Mouse (Mus musculus): ENCODE data around the gene Lpxn. TPM values are rescaled to one million over a fixed set of nuclear protein-coding genes. Genes with fewer than 3 reads are reported as not detected.

The Lpxn gene
- polyA plus RNA-seq, 1 experiment from 2014 or later, result 0.84 TPM

DNA sequence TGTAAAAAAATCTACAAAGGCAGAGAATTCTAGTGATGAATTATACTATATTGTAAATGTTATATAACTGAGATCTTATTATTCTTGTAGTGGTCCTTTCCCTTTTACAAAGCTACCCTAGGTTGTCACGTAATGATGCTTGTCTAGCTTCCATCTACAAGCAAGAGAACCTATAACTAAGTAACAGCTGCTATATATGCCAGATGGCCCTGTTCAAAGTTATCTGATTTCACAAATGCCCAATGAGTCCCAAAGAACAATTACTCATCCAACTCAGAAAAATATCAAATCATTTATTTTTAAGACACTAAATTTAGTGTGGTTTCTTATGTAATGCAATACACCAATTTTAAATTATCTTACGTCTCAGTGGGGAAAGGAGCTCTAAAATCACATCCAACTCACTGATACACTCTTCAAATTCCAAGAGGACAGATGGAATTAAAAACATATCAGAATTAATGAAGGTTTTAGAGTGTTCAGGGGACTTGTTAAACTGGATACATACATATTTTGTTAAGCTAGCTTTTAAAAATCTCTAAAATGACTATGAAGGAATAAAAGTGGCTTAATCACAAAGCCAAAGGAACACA is 9.1 kb upstream of the Lpxn start:
- WGBS, result 82% methylated on average over 2 of the region's 2 CpGs
- Histone ChIP-seq H3K27me3 (replicated peaks; ENCODE audit: control insufficient read depth, insufficient read depth, low read length) (no peaks in the 10 kb centered on the region), H3K4me2 (ENCODE audit: low read length) (no peak overlapping the region), H3K9me3 (ENCODE audit: control insufficient read depth, low read length) (no peaks in the 10 kb centered on the region), H3K36me3 (ENCODE audit: control insufficient read depth, insufficient read depth, low read length) (no peaks in the 10 kb centered on the region), H3K4me1 (ENCODE audit: control insufficient read depth, insufficient read depth, low read depth, low read length) (peaks cover 3% of the 10 kb centered on the region; the same call in 1 of the 2 replicates), H3K9ac (ENCODE audit: low read depth, low read length) (no peak overlapping the region), H3K27ac (ENCODE audit: low read depth, low read length) (no peak overlapping the region), H3K4me3 (ENCODE audit: low read length) (no peak overlapping the region)
- no peak for ATAC-seq

DNA sequence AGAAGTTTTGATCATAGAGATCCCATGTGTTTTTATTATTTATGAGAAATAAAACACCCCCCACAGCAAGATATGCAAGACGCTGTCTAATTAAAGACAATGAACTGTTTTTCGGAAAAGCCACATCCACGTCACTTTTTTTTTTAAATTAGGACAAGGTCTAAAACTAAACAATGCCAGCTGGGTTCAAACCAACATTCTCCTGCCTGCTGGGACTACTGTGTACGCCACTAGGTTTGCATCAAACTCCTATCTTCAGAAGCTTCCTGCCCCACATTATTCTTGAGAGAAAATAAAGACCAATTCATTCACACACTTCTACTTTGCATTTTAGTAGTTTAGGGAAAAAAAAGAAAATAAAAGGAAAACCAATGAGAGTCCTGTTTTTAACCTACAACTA is 8.3 kb upstream of the Lpxn start:
- Histone ChIP-seq H3K9me3 (ENCODE audit: control insufficient read depth, low read length) (no peaks in the 10 kb centered on the region), H3K36me3 (ENCODE audit: control insufficient read depth, insufficient read depth, low read length) (no peaks in the 10 kb centered on the region), H3K27me3 (replicated peaks; ENCODE audit: control insufficient read depth, insufficient read depth, low read length) (no peaks in the 10 kb centered on the region), H3K4me1 (ENCODE audit: control insufficient read depth, insufficient read depth, low read depth, low read length) (peaks cover 3% of the 10 kb centered on the region; the same call in 1 of the 2 replicates), H3K4me2 (ENCODE audit: low read length) (no peak overlapping the region), H3K4me3 (ENCODE audit: low read length) (no peak overlapping the region), H3K9ac (ENCODE audit: low read depth, low read length) (no peak overlapping the region), H3K27ac (ENCODE audit: low read depth, low read length) (no peak overlapping the region)
- no peak for ATAC-seq
- 83% methylated on average over 4 of the region's 4 CpGs for WGBS

DNA sequence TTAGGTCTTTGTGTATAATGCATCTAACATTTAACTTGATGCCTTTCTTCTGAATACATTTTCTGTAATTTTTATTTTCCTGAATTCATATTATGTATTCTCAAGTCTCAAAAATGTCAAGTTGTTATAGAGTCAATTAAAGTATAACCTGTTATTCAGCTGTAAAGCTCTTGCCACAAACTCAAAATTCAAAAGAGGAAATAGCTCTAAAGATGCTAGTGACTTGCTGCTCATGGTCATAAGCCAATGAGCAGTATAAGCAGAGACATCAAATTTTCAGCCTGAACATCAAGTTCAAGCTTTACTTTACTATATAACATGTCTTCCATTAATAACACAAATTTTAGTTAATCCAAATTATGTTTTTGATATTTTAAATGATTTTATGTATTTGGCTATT is 3.6 kb upstream of the Lpxn start:
- H3K27ac ChIP-seq (ENCODE audit: low read depth, low read length), result no peak overlapping the region
- no peaks in the 10 kb centered on the region for H3K36me3 ChIP-seq (ENCODE audit: control insufficient read depth, insufficient read depth, low read length)
- H3K9me3 ChIP-seq (ENCODE audit: control insufficient read depth, low read length), result no peaks in the 10 kb centered on the region
- peaks cover 7% of the 10 kb centered on the region for H3K4me1 ChIP-seq (ENCODE audit: control insufficient read depth, insufficient read depth, low read depth, low read length)
- no peaks in the 10 kb centered on the region for H3K27me3 ChIP-seq (replicated peaks; ENCODE audit: control insufficient read depth, insufficient read depth, low read length)
- H3K4me2 ChIP-seq (ENCODE audit: low read length), result no peak overlapping the region
- no peak for ATAC-seq
- no peak overlapping the region for H3K9ac ChIP-seq (ENCODE audit: low read depth, low read length)
- H3K4me3 ChIP-seq (ENCODE audit: low read length), result no peak overlapping the region

DNA sequence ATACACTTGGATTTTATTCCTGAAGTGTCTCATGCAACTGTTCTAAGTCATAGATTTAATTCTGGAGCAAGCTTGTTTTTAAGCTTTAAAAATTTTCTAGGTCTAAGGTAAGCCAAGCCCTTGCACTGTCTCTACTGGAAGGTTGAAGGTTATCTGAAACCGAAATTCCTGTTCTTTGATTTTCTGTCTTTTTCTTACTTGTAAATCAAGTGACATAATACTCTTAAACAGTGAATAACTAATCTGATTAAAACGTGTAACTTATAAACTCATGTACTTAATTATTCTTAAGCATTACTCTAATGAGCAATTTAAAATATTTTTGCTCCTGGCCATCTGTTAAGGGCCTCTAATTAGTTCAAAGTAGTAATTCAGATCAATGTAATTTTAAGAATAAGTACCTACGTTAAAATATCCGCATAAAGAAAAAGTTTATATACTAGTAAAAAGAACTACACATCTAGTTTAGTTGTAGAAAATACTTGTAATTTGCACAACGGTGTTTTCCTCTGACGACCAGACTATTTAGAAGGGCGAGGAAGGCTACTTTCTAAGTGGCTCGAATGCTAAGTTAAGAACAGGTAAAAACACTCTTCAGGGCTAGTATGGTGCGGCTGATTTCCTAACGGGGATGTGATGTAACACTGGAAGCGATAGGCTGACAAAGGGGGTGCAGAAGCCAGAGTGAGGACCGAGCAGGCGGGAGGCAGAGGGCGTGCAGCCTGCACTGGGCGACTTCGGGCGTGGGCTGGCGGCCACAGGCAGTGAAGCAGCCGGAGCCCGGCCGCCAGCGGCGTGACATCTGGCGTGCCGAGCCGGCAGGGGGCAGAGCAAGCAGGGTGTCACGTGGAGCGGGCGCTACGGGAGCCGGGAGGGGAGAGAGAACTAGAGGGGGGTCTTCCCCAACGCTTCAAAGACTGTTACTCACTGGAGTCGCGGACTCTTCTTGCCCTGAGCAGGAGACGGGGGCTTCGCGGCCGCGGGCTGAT is 1.6 kb upstream of the Lpxn start:
- no peaks in the 10 kb centered on the region for H3K27me3 ChIP-seq (replicated peaks; ENCODE audit: control insufficient read depth, insufficient read depth, low read length)
- no peaks in the 10 kb centered on the region for H3K36me3 ChIP-seq (ENCODE audit: control insufficient read depth, insufficient read depth, low read length)
- peak overlapping the region; percentile 97 for H3K27ac ChIP-seq (ENCODE audit: low read depth, low read length)
- H3K4me3 ChIP-seq (ENCODE audit: low read length), result peak overlapping the region; percentile 95
- H3K4me1 ChIP-seq (ENCODE audit: control insufficient read depth, insufficient read depth, low read depth, low read length), result peaks cover 7% of the 10 kb centered on the region
- H3K9ac ChIP-seq (ENCODE audit: low read depth, low read length), result peak overlapping the region; percentile 98
- H3K4me2 ChIP-seq (ENCODE audit: low read length), result peak overlapping the region; percentile 54
- H3K9me3 ChIP-seq (ENCODE audit: control insufficient read depth, low read length), result no peaks in the 10 kb centered on the region
- ATAC-seq, result peak; percentile 63
- under 1% methylated on average over 34 of the region's 39 CpGs for WGBS

DNA sequence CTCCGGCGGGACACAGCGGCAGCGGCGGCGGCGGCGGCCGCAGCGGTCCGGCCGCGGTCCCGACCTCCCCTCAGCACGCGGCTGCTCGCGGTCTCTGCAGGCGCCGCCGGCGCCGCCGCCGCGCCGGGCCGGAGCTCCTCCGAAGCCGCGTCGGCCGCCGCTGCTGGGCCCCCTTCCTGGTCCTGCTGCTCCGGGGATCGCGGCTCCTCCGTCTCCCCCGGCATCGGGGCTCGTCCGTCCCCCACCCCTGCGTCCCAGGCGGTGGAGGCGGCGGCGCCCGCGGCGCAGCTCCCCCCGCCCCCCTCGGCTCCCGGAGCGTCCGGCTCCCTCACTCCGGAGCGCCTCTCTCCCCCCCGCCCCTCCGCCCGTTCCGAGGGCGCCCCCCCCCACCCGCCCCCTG is 883 bp upstream of the Lpxn start:
- no peaks in the 10 kb centered on the region for H3K27me3 ChIP-seq (replicated peaks; ENCODE audit: control insufficient read depth, insufficient read depth, low read length)
- H3K9ac ChIP-seq (ENCODE audit: low read depth, low read length), result peak overlapping the region; percentile 98
- H3K27ac ChIP-seq (ENCODE audit: low read depth, low read length), result peak overlapping the region; percentile 97
- H3K4me3 ChIP-seq (ENCODE audit: low read length), result peak overlapping the region; percentile 95
- no peaks in the 10 kb centered on the region for H3K9me3 ChIP-seq (ENCODE audit: control insufficient read depth, low read length)
- no peaks in the 10 kb centered on the region for H3K36me3 ChIP-seq (ENCODE audit: control insufficient read depth, insufficient read depth, low read length)
- peaks cover 7% of the 10 kb centered on the region for H3K4me1 ChIP-seq (ENCODE audit: control insufficient read depth, insufficient read depth, low read depth, low read length)
- peak; percentile 46 for ATAC-seq
- WGBS, result 0% methylated on average over 25 of the region's 63 CpGs
- peak overlapping the region; percentile 54 for H3K4me2 ChIP-seq (ENCODE audit: low read length)

DNA sequence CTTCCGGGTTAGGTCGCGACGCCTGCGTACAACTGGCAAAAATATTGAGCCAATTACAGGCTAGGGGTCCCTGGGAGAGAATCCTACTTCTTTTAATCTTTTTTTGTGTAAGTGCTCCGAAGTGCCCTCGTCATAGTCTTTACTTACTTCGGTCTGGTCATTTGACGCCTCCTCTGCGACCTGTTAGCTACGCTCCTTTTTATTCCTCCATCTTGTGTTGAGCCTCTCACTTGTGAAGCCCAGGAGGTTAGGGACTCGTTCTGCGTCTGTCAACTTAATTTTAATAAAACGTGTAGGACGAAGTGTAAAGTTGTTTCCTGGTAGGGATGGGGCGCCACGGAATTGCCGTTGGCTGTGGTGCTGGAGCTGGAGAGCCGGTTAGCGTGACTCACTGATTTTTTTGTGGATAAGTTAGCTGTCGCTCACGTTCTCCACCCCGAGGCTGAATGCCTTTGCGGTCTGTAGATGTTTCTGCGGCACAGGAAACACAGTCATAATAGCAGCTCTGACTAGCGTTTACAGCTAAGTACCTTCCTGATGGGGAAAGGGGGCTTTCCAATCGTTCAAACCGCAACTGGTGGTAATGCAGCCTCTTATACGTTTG is 437 bp downstream of the Lpxn start:
- Histone ChIP-seq H3K4me2 (ENCODE audit: low read length) (peak overlapping the region; percentile 70), H3K27me3 (replicated peaks; ENCODE audit: control insufficient read depth, insufficient read depth, low read length) (no peaks in the 10 kb centered on the region), H3K9me3 (ENCODE audit: control insufficient read depth, low read length) (no peaks in the 10 kb centered on the region), H3K36me3 (ENCODE audit: control insufficient read depth, insufficient read depth, low read length) (no peaks in the 10 kb centered on the region), H3K9ac (ENCODE audit: low read depth, low read length) (peak overlapping the region; percentile 65), H3K4me3 (ENCODE audit: low read length) (peak overlapping the region; percentile 95), H3K27ac (ENCODE audit: low read depth, low read length) (peak overlapping the region; percentile 88), H3K4me1 (ENCODE audit: control insufficient read depth, insufficient read depth, low read depth, low read length) (peaks cover 7% of the 10 kb centered on the region)
- WGBS, result 0% methylated on average over 29 of the region's 29 CpGs
- ATAC-seq, result no peak; the same call in 1 of the 2 replicates

DNA sequence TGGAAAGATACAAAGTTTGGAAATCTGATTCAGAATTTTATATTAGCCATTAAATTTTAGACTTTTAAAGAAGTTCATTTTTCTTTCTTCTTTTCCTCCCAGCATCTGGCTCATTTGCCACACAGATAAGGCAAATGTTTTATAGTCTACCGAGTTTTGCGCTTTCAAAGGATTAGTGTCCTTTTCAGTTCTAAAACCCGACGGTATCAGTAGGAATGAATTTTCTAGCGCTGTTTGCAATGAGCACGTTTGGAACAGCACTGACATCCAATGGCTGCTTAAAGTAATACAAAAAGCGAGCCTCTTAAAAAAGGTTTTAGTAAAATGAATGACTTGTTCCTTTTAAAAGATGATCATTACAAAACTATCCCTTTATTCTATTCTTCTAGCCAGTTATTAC is 1.1 kb downstream of the Lpxn start:
- H3K4me3 ChIP-seq (ENCODE audit: low read length), result peak overlapping the region; percentile 95
- ATAC-seq, result no peak
- no peaks in the 10 kb centered on the region for H3K27me3 ChIP-seq (replicated peaks; ENCODE audit: control insufficient read depth, insufficient read depth, low read length)
- peak overlapping the region; percentile 70 for H3K4me2 ChIP-seq (ENCODE audit: low read length)
- peaks cover 4% of the 10 kb centered on the region for H3K4me1 ChIP-seq (ENCODE audit: control insufficient read depth, insufficient read depth, low read depth, low read length)
- H3K9me3 ChIP-seq (ENCODE audit: control insufficient read depth, low read length), result no peaks in the 10 kb centered on the region
- no peak overlapping the region for H3K9ac ChIP-seq (ENCODE audit: low read depth, low read length)
- peak overlapping the region; percentile 88; the same call in 1 of the 2 replicates for H3K27ac ChIP-seq (ENCODE audit: low read depth, low read length)
- H3K36me3 ChIP-seq (ENCODE audit: control insufficient read depth, insufficient read depth, low read length), result no peaks in the 10 kb centered on the region
- under 1% methylated on average over 7 of the region's 7 CpGs for WGBS

DNA sequence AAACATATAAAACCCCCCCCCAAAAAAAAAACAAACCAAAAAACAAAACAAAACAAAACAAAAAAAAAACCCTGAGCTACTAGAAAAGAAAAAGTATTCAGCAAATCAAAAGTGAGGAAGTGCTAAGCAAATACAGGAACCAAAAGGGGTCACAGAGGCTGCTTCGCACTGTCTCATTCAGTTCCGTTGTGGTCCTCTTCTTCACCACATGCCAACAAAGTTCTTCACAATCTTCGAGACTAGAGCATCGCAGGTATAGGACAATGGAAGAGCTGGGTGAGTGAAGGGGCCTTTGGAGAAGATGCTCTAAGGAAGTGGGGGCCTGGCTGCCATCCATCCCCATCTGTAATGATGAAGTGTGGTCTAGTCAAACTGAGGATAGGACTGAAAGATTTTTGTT is 2.4 kb downstream of the Lpxn start:
- WGBS, result 79% methylated on average over 4 of the region's 4 CpGs
- ATAC-seq, result no peak

DNA sequence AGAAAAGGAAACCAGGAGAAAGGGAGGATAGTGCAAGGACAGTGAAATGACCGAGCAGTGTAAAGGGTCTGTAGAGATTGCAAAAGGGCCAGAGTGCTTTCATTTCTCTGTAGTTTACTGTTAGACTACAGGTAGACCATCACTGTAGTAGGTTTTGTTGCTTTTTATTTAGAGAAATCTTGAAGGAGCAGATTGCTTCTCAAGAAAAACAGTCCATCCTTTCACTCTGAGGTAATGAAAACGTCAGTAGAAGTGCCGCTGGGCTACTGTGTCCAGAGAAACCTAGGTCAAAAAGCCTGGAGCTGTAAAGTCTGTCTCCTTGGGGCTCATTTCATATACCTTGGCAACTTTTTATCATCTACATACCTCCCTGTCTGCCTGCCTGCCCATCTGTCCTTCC is 3.1 kb downstream of the Lpxn start:
- no peaks in the 10 kb centered on the region for H3K4me1 ChIP-seq (ENCODE audit: control insufficient read depth, insufficient read depth, low read depth, low read length)
- 86% methylated on average over 3 of the region's 3 CpGs for WGBS
- H3K9me3 ChIP-seq (ENCODE audit: control insufficient read depth, low read length), result no peaks in the 10 kb centered on the region
- no peak for ATAC-seq
- no peaks in the 10 kb centered on the region for H3K36me3 ChIP-seq (ENCODE audit: control insufficient read depth, insufficient read depth, low read length)
- no peak overlapping the region for H3K4me2 ChIP-seq (ENCODE audit: low read length)
- H3K27ac ChIP-seq (ENCODE audit: low read depth, low read length), result no peak overlapping the region
- no peak overlapping the region for H3K9ac ChIP-seq (ENCODE audit: low read depth, low read length)
- no peak overlapping the region for H3K4me3 ChIP-seq (ENCODE audit: low read length)
- H3K27me3 ChIP-seq (replicated peaks; ENCODE audit: control insufficient read depth, insufficient read depth, low read length), result no peaks in the 10 kb centered on the region

More for the DNA sequence above, 2.4 kb downstream of the Lpxn start:
- Histone ChIP-seq H3K27me3 (replicated peaks; ENCODE audit: control insufficient read depth, insufficient read depth, low read length) (no peaks in the 10 kb centered on the region), H3K9me3 (ENCODE audit: control insufficient read depth, low read length) (no peaks in the 10 kb centered on the region), H3K27ac (ENCODE audit: low read depth, low read length) (no peak overlapping the region), H3K4me2 (ENCODE audit: low read length) (no peak overlapping the region), H3K36me3 (ENCODE audit: control insufficient read depth, insufficient read depth, low read length) (no peaks in the 10 kb centered on the region), H3K9ac (ENCODE audit: low read depth, low read length) (no peak overlapping the region), H3K4me3 (ENCODE audit: low read length) (no peak overlapping the region), H3K4me1 (ENCODE audit: control insufficient read depth, insufficient read depth, low read depth, low read length) (peaks cover 2% of the 10 kb centered on the region; the same call in 1 of the 2 replicates)
